Mouse (Mus musculus) heart, embryonic 16.5 days (tissue): ENCODE data around the gene Maneal. TPM values are rescaled to one million over a fixed set of nuclear protein-coding genes. Genes with fewer than 3 reads are reported as not detected.

Experiments
- ATAC-seq: fragments of 200-750 bp; cut with Nextera tagmentation; replicated peaks from 2 replicates; pipeline ENCODE4 v1.8.0; 2017; ENCODE audit warnings: moderate number of reproducible peaks; ENCODE audit not compliant: insufficient read depth, low FRiP score; ENCODE audit errors: extremely low read depth
- H3K27ac ChIP-seq: fragments of 300-500 bp; sonication (generic); 2 replicates; pipeline ENCODE4 v1.5.1; 2014; ENCODE audit warnings: mild to moderate bottlenecking, low read length, control low read depth, moderate library complexity
- H3K27me3 ChIP-seq: fragments of 300-500 bp; sonication (generic); 2 replicates; pipeline ENCODE4 v1.6.1; 2014; ENCODE audit warnings: low read length, mixed read lengths; ENCODE audit not compliant: control insufficient read depth, insufficient read depth
- H3K36me3 ChIP-seq: fragments of 300-500 bp; sonication (generic); 2 replicates; pipeline ENCODE4 v1.6.1; 2014; ENCODE audit not compliant: control insufficient read depth, insufficient read depth
- H3K4me1 ChIP-seq: fragments of 300-500 bp; sonication (generic); 2 replicates; pipeline ENCODE4 v1.6.1; 2014; ENCODE audit warnings: low read length, mixed read lengths; ENCODE audit not compliant: control insufficient read depth, insufficient read depth
- H3K4me2 ChIP-seq: fragments of 300-500 bp; sonication (generic); 2 replicates; pipeline ENCODE4 v1.6.1; 2014; ENCODE audit warnings: low read depth, mild to moderate bottlenecking, control low read depth, low read length
- H3K4me3 ChIP-seq: fragments of 300-500 bp; sonication (generic); 2 replicates; pipeline ENCODE4 v1.5.1; 2014; ENCODE audit warnings: mild to moderate bottlenecking, control low read depth, low read length
- H3K9ac ChIP-seq: fragments of 300-500 bp; sonication (generic); 2 replicates; pipeline ENCODE4 v1.6.1; 2014; ENCODE audit warnings: low read length, control low read depth
- H3K9me3 ChIP-seq: fragments of 300-500 bp; sonication (generic); replicated peaks from 2 replicates; pipeline ENCODE4 v1.6.1; 2016; ENCODE audit warnings: low read length; ENCODE audit not compliant: control insufficient read depth
- WGBS: fragments of 180-500 bp; shearing (Covaris S2); extraction: QIAGEN DNeasy Blood & Tissue Kit; methylation state at CpG from one replicate; pipeline ENCODE4 v1.1.7; 2014; 5-methylcytosine and 5-hydroxymethylcytosine counted together
- polyA plus RNA-seq: library from polyadenylated mRNA; unstranded; fragments of >200 nt; fragmentation: Nextera tagmentation; extraction: Ambion mirVana; gene quantifications from 2 replicates; pipeline ENCODE4 v1.2.1, GENCODE M21; 2015

Maneal gene
- polyA plus RNA-seq, 1 experiment from 2014 or later, result 0.07 TPM

- no peak overlapping the region; the same call in 1 of the 2 replicates for H3K9ac ChIP-seq
Measured at GRCm38 (mm10) chr4:124808511-124808910, 53.5 kb downstream of the Maneal start.

More at GRCm38 (mm10) chr4:124808511-124808910, 53.5 kb downstream of the Maneal start:
- WGBS, result 65% methylated on average over 5 of the region's 5 CpGs
- peaks cover 2% of the 10 kb centered on the region for H3K4me1 ChIP-seq
- H3K27me3 ChIP-seq, result no peaks in the 10 kb centered on the region
- H3K36me3 ChIP-seq, result peaks cover 18% of the 10 kb centered on the region
- 0 out of 2 replicates have a peak, but pooled peaks have one; percentile 28 for ATAC-seq
- H3K4me3 ChIP-seq, result no peak overlapping the region
- H3K4me2 ChIP-seq, result no peak overlapping the region
- H3K27ac ChIP-seq, result peak overlapping the region; percentile 13; the same call in 1 of the 2 replicates
- H3K9me3 ChIP-seq, result no peaks in the 10 kb centered on the region

Other genes with a start within 250 kb of the Maneal start
- 0.15 and 0.17 TPM in 2 replicates for gene Pou3f1, start 205.4 kb downstream of the Maneal start, polyA plus RNA-seq
- gene Utp11, start 168.6 kb downstream of the Maneal start, polyA plus RNA-seq, result 40.3 and 49.2 TPM in 2 replicates
- gene Fhl3, start 161.5 kb downstream of the Maneal start, polyA plus RNA-seq, result 3.8 and 5.0 TPM in 2 replicates
- gene Sf3a3, start 147.4 kb downstream of the Maneal start, polyA plus RNA-seq, result 77.7 and 95.1 TPM in 2 replicates
- gene Inpp5b, start 120.3 kb downstream of the Maneal start, polyA plus RNA-seq, result 16.3 and 16.8 TPM in 2 replicates
- 11.5 and 13.0 TPM in 2 replicates for gene Mtf1, start 60.1 kb downstream of the Maneal start, polyA plus RNA-seq
- gene Yrdc, start 11.5 kb downstream of the Maneal start, polyA plus RNA-seq, result 22.3 and 22.6 TPM in 2 replicates
- gene 1110065P20Rik, start 11.0 kb downstream of the Maneal start, polyA plus RNA-seq, result 40.0 and 40.8 TPM in 2 replicates
- 0.03 TPM in 1 of 2 replicates, not detected in the other for gene Epha10, start 18.7 kb upstream of the Maneal start, polyA plus RNA-seq
- 8.8 and 10.3 TPM in 2 replicates for gene 9930104L06Rik, start 74.9 kb upstream of the Maneal start, polyA plus RNA-seq
- 117 and 122 TPM in 2 replicates for gene Cdca8, start 77.1 kb upstream of the Maneal start, polyA plus RNA-seq
- gene Rspo1, start 124.3 kb upstream of the Maneal start, polyA plus RNA-seq, result 5.5 and 5.9 TPM in 2 replicates
- 59.7 and 66.2 TPM in 2 replicates for gene Gnl2, start 154.4 kb upstream of the Maneal start, polyA plus RNA-seq
- gene Dnali1, start 203.5 kb upstream of the Maneal start, polyA plus RNA-seq, result 0.63 and 0.92 TPM in 2 replicates
- 18.5 and 19.0 TPM in 2 replicates for gene Snip1, start 204.5 kb upstream of the Maneal start, polyA plus RNA-seq
- 37.0 and 40.5 TPM in 2 replicates for gene Meaf6, start 223.0 kb upstream of the Maneal start, polyA plus RNA-seq